Mouse (Mus musculus) cerebellum, postnatal 25 days (tissue): ENCODE measurements around the gene Lyrm7.
A peak's percentile ranks its signal among the peaks of the same experiment; 100 is the strongest.
"Not testable (repeated sequence)": the region's sequence is repeated elsewhere in the genome, so short reads cannot be mapped to it uniquely, and the experiment has no call there.

Experiments used
- DNase-seq, 2 experiments: peaks; one replicate each; pipeline ENCODE4 v3.0.0; 2021; ENCODE audit warnings: mixed read lengths in 2 of 2

The Lyrm7 gene

GRCm38 (mm10) chr11:54879922-54880321 is 19.2 kb upstream of the Lyrm7 start:
- no peak for DNase-seq

DNA sequence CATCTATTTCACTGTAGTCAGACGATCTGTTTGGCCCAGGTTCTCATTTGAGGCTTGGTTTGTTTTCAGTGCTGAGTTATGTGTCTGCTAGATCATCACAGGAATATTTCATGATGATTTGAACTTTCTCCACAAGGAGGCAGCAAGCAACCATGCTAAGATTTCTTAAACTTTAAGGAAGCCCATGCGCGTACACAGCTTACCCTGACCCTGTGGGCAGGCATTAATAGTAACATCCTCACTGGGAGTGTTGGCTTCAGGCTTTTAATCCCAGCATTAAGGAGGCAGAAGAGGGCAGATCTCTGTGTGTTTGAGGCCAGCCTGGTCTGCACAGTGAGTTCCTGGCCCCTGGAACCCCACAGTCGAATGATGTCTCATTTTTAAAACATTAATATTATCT is 18.7 kb upstream of the Lyrm7 start:
- DNase-seq, result peak in 1 of 2 experiments; percentile 43

DNA sequence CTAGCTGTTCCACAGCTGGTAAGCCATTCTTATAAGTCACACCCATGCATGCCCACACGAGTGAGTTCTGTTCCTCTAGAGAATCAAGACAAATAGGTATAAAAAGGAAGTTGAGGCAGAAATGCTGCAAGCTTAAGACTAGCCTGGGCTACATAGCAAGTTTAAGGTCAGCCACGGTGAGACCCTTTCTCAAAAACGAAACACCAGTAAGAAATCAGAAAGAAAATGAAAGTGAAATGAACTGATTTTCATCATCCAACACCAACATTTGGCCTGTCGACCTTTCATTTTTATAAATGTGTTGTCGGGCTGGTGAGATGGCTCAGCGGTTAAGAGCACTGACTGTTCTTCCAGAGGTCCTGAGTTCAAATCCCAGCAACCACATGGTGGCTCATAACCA is 18.2 kb upstream of the Lyrm7 start:
- no peak for DNase-seq

DNA sequence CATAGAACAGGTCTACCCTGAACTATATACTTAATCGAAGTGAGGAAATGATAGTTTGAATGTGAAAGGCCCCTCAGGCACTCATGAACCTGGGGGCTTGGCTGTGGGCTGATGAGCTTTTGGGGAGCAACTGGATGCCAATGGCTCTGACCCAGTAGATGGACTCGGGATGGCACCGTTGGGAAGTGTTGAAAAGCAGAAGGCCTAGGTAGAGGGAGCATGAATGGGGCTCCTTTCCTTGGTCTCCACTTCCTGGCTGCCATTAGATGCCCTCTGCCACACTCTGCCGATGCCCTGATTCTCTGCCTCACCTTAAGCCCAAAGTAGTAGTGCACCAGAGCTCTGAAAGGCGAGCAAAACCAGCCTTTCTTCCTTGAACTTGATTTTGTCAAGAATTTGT is 15.3 kb upstream of the Lyrm7 start:
- no peak for DNase-seq

DNA sequence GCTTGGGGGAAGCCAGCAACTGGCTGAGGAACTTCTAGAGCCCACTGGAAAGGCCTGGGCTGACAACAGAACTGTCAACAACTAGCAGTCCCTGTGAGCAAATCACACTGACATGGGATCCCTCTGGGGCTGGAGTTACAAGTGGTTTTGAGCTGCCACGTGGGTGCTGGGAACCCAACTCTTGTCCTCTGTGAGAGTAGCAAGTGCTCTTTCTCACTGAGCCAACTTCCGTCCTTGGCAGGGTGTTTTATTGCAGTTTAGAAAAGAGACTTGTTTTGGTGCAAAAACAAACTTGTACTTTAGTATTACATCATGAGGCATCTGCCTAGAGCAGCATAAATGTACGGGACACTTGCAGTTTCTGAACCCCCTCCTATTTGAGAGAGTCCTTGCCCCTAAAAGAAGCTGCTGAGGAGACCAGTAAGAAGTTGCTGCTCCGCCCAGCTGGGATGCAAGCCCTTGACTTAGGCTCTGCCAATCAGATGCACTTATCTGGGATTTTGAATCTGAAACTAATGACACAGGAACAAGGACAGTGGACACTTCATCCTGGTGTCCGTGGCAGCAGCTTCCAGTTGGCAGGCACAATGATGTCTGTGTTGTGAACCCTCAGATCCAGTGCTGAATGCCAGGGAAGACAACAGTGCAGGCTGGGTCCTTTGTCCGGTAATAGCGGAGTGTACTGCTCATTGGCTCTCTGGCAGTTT is 11.3 kb upstream of the Lyrm7 start:
- DNase-seq, result no peak

DNA sequence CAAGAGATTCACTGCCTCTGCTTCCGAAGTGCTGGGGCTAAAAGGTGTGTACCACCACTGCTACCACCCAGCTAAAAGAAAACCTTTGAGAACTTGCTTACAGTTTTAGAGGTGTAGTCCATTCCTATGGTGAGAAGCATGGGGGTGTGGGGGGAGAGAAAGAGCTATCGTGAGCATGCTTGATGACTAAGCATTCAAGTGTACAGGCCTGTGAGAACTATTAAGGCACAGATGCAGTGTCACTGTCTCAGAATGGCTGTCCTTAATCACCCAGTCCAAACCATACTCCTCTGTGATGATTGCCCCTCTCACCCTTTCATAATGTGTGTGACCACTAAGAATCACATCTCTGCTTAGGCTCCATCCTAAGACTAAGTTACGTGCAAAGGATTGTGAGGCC is 8.6 kb upstream of the Lyrm7 start:
- DNase-seq, result no peak

DNA sequence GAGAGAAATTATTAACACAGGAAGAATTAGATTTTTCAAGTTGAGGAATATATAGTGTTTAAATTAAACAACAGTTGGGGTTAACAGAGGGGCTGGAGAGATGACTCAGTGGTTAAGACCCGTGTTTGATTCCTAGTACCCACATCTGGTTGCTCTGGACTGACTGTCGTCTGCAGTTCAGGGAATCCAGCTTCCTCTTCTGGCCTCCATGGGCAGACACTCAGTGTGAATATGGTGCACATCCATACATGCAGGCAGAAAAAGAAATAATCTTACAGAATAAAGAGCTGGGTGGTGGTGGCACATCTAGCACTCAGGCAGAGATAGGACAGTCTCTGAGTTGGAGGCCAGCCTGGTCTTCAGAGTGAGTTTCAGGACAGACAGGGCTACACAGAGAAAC is 7.7 kb upstream of the Lyrm7 start:
- DNase-seq, result no peak

DNA sequence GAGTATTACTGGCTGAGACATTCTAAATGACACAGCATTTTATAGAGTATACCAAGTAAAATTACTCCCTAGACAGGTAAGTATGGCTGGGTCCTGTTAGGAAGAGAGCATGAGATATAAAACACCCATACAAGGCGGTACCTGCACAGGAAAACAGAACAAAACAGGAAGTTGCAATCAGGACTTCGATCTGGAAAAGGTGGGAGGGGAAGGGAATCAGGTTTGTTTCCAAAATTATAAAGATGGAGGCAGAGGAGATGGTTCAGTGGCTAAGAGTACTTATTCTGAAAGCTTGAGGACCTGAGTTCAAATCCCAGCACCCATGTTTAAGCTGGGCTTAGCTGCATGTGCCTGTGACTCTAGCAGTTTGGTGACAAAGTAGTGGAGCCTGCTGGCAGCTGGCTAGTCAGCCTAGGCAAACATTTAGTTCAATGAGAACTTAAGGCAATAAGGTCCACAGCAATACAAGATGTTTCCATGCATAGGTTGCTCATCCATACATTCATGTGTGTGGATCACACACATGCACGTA is 7.3 kb upstream of the Lyrm7 start:
- peak in 1 of 2 experiments; percentile 42 for DNase-seq

- no peak for DNase-seq
Observed at GRCm38 (mm10) chr11:54867049-54867385, 6.3 kb upstream of the Lyrm7 start.

- peak; percentile 97 to 98 for DNase-seq
Observed at GRCm38 (mm10) chr11:54866119-54867048, 5.7 kb upstream of the Lyrm7 start, which contains the start of gene Hint1. Gene Hint1 (plus strand): TSS chr11:54866383.

GRCm38 (mm10) chr11:54865330-54866085 is 4.8 kb upstream of the Lyrm7 start:
- no peak for DNase-seq

- peak; percentile 72 to 80 for DNase-seq
Observed at GRCm38 (mm10) chr11:54862621-54863520, 2.2 kb upstream of the Lyrm7 start.

DNA sequence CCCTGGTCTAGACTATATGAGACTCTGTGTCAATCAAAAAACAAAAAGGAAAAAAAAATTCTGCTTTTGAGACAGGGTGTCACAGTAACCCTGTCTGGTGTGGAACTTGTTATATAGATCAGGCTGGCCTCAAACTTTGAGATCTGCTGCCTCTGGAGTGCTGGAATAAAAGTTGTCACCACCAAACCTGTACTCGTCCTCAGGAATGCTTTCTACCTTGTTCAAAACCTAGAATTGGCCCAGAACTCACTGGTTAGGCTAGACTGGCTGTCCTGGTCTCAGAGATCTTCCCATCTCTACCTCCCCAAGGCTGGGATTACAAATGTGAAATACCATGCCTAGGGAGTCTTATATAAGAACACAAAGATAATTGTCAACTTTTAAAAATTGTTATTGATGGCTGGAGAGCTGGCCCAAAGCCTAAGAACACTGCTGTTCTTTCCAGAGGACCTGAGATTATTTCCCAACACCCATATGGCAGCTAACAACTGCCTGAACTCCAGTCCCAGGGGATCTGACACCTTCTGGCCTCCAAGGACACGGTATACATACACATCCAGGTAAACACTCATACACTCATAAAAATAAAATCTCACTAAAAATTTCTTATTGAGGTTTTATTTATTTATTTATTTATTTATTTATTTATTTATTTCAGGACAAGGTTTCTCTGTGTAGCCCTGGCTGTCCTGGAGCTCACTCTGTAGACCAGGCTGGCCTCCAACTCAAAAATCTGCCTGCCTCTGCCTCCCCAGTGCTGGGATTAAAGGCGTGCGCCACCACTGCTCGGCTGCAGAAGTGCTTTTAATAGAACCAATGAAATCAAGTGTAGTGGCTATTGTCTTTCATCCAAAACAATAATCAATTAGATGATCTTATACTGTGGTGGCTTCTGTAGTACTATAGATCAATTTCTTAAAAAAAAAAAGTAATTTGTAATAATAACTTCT is 1.0 kb upstream of the Lyrm7 start:
- no peak for DNase-seq

DNA sequence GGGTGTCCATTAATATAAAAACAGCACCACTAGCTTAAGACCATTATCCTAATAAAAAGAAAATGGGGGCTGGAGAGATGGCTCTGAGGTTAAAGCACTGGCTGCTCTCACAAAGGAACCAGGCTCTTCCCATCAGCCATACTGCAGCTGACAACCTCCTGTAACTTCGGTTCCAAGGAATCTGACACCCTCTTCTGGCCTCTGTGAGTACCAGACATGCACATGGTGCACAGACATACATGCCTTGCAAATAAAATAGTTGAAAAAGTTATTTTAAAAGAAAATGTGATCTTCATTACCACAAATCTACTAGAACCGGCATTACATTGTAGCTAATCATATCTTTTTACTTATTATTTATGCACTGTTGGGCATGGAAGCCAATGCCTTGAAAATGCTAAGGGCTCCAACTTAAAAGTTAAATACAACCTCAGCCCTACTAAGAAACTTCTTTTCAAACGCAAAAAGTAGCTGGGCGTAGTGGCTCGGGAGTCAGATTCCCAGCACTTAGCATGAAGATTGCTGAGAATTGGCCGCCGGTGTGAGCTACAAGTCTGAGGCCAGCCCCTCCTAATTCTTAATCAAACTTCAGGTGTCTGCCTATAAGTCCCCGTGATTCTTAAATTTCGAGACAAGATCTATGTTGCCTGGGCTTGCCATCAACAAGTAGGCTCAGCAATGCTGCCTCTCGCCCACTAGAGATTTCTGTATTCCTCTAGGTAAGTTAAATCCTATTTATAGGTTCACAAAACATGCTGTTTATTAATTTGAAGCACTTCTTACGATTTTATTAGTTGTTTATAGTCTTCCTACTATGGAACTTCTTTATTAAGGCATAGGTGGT is 1.2 kb downstream of the Lyrm7 start:
- no peak for DNase-seq

GRCm38 (mm10) chr11:54858880-54859279 is 1.8 kb downstream of the Lyrm7 start:
- not testable (repeated sequence) for DNase-seq

GRCm38 (mm10) chr11:54851656-54852055 is 9.1 kb downstream of the Lyrm7 start:
- DNase-seq, result no peak

DNA sequence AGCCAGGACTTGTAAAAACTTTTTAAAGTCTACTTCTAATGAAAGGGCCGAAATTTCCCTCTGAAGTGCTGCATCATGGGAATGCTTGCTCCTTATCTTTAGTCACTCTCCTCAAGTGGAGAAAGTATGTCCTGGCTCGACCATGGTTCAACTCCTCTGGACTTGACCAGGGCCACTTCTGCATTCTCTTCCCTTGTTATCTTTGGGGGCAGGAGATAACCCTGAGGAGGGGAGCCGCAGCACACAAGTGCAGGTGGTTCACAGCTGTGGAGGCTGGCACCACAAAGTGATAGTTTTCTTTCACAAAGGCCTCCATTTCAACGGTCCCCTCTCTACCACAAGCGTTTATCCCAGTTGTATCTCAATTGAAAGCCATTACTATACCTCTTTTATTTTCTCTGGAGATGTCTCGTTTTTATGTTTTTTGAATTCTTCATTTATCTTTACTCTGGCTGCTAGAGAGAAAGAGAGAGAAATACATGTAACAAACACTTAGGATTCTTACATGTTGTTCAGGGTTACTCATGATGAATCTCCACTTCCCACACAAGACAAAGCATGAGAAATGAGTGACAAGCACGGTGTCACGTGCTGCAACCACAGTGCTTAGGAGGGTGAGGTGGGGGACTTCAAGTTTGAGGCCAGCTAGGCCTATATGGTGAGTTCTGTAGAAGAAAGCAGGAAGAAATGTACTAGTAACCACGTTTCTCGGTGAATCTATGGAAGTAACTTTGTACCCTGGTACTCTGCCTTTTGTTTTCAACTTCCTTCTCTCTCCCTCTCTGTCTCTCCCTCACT is 10.6 kb downstream of the Lyrm7 start:
- no peak for DNase-seq

DNA sequence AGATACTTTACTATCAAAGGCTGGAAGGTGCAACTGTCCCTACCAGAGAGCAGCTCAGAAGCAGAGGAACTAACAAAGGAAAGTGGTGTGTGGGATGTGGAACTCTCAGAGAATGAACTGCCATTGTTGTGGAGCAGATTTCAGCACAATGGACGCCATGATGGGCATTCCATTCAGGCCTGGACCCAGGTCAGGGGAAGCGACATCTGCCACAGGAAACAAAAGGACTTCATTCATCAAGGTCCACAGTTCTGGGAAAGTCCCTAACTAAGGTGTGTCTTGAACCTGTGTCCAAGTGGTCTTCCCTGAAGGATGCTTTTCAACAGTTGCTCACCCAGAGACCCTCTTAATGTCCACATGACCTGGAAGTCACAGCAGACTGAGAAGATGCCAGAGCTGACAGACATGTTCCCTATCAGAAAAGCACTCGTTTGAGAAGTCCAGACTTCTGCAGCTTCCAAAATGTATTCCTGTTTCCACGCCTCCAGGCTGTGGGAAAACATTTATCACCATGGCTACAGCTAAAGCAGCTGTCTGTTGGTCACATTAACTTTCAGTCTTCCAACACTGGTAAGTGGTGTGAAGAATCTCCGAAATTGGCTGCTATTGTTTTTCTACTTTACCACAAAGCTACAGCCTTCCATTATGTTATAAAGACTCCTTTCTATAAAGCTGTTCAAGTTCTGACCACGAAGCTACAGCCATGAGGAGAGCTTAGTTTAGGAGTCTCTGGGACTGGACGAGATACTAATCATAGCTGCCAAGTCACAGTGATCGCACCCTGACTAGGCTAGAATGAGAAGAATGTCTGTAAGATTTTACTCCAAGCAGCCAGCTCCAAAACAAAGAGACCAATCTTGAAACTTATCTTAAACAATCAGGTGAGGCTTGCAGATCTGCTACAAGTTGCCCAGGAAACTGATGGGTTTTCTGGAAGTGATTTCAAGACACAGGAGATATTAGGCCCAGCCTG is 15.0 kb downstream of the Lyrm7 start:
- DNase-seq, result no peak
